Mouse (Mus musculus): ENCODE data around the gene Amz2.

DNA sequence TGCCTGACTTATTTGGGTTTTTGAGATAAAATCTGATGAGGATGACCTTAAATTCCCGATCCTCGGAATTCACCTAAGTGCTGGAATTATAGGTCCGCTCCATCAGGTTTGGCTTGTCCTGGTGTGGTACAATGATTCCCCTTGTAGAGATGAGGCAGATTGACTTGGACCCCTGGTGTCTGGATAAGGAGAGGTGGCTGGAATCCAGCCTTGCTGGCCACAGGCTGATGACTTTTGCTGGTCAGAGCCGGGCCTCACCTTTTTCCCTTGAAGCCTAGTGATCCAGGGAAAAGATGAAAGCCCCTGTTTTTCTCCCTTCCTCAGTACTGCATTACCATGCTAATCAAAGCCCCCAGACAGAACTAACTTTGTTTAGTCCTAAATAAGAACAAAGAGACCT is 50.0 kb downstream of the Amz2 start:
- no peak for TF ChIP-seq CTCF (conservative IDR thresholded peaks at IDR 0.05; ENCODE audit: low read length)
- TF ChIP-seq NANOG (IDR thresholded peaks at IDR 0.05; ENCODE audit: borderline replicate concordance, low read length), result no peak
- TF ChIP-seq POU5F1 (IDR thresholded peaks at IDR 0.05; ENCODE audit: borderline replicate concordance, low read length), result no peak

Measured in E14TG2a.4 (cell line).